Mouse (Mus musculus): ENCODE results near the gene March11.

The March11 gene

DNA sequence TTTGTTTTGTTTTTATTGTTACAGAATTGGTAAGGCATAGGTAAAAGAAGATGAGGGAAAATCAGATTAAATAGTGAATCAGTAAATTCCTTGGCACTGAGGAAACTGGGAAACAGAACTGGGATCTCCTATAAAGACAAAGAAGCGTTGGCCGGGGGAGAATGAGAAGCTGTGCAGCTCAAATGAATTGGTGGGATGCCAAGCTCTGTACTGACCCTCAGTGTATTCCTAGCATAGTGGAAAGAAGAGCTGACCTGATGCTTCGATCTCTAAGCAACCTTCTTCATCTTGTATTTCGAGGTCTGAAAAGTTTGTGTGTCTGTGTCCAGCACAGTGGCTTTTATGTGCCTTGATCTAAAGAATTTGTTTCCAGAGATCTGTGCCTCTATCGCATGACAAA, 64.9 kb downstream of the March11 start:
- in situ Hi-C loops (cut with MboI), result no loop called here

DNA sequence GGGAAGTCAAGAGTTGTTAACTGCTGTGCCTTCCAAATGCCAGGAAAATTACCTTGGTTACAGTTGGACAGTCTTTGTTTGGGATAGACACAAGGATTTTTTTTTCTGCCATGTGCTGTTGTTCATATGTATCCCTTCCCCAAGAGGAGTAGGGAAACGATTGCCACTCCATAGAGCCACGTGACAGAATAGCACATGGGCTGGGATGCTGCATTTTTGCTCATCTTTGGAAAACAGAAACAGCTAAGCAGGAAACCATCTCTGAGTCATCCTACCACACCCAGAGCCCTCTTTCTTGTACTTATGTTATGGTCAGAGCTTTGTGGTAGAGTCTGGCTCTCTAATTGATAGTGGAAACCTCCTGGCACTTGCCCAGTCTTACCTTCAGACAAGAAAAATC, 65.4 kb downstream of the March11 start:
- in situ Hi-C loops (cut with MboI), result no loop called here

DNA sequence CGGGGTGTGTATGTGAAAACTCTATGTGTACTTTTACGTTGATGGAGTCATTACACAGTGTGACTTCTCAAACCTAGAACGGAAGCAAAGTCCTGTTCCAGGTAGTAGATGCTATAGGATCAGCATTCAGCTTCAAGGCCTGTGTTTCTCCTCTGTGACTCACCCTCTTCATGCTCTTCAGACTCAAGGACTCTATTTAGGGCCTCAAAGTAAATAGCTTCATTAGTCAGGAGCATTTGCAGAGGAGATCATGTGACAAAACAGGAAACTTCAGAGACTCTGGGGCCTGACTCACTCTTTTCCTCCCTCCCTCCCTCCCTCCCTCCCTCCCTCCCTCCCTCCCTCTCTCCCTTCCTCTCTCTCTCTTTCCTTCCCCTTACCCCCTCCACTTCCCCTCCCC, 66.1 kb downstream of the March11 start:
- in situ Hi-C loops (cut with MboI), result no loop called here

DNA sequence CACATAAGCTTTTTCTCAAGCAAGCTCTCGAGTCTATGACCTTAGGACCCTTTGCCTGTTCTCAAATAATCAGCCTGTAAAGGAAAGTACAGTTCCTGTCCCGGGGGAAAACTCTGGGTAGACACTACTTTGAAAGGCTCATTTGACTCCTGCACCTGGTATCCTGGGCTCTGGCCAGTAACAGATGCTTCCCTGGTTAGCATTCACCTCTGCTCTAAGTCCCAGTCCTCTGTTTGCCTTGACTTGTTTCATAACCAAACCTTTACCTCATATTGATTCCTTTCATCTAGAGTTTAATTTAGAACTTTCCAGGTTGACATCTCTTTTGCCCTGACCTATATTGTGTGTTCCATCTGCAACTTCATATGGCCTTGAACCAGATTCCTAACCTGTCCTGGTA, 68.5 kb downstream of the March11 start:
- in situ Hi-C loops (cut with MboI), result no loop called here

DNA sequence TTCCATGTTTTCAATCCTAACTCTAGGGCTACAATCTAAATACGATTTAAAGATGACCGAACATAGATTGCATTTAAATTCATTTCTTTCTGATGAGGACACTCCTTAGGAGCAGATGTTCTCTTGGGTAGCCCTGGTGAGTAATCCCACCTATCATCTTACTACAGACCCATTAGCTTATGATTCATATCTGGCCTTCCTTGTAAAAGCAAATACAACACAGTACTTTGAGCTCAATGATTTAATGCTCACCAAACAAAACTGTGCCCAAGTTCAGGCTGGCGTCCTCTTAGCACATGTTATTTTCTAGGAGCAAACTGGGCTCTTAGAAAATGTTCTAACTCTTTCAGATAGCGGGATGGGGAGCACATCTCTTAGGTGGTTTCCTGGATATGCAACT, 70.0 kb downstream of the March11 start:
- in situ Hi-C loops (cut with MboI), result no loop called here

DNA sequence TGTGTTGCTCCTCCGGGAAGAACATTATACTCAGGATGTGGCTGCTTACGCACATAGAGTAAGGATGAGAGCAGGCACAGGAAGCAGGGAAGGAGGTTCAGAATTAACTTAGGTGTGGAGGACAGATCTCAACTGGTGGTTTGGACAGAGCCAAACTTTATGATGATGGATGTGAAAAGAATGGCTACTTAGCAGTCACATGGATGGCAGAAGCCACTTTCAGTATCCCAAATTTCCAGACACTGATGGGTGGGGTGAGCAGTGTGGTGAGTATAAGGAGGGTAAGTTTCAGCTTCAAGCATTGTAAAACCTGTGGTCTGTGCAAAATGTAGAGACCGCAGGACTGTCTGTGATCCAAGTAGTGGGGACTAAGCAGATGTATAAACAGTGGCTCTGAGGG, 71.0 kb downstream of the March11 start:
- in situ Hi-C loops (cut with MboI), result no loop called here

DNA sequence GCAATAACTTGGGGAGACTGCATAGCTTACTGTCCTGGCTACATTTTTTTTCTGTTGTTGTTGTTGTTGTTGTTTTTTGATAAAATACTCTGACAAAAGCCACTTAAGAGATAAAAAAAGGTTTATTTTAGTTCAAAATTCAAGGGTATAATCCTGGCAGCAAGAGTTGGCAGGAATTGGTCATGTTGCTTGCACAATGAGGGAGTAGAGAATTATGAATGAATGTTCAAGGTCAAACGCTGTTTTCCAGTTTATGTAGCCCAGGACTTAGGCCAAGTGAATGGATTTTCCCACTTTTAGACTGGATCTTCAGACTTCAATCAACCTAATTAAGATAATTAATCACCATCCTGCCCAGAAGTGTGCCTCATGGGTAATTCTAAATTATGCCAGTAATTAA, 72.0 kb downstream of the March11 start:
- in situ Hi-C loops (cut with MboI), result no loop called here

DNA sequence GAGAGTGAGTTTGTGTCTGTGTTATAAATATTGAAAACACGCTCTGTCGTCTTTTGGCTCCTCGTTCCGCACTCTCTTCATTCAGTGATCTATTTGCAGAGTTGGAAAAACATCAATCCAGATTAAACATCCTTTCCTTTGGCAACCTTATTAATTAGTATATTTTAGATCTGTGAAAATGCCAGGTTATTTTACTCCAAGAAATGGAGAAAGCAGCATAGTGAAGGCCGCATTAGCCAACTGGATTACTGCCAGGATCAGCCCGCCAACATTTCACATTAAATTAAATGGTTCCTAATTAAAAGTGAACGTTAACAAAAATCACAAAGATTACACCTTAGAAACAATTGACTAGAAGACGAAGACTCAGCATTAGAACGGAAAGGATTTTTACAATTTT, 81.2 kb downstream of the March11 start:
- in situ Hi-C loops (cut with MboI), result no loop called here

DNA sequence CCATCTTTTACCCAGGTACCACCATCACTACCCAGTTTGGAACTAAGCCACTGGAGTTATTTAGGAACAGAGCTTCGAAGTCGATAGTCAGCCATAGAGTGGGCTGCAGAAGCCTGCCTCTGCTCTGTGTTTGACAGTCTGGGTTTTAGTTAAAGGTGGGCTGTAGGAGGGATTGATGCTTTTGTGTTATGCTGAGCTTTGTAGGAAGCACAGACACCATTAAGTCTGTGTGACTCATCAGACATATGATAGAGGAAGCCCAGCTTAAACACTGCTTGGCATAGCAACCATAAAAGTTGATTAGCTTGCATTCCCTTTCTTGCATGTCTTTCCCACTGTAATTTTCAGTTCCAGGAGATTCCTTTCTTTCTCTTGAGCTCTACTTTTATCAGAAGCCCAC, 87.7 kb downstream of the March11 start:
- in situ Hi-C loops (cut with MboI), result no loop called here

DNA sequence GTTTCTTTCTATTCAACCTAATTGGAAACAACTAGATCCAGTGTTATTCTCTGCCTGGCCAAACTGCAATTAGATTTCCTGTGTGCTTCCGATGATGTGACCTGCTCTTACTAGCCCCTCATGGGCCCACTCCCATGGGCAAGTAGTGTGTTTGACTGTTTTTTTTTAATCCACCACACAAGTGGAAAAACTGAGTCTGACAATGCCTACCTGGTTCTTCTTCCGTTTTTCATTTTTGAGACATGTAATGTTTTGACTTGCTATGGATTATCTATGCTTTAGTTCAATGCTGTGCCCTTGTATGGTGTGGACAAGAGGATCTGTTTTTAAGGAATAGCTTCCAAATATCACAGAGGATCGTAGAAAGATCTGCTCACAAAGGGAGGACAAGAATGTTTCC, 116.4 kb downstream of the March11 start:
- in situ Hi-C loops (cut with MboI), result no loop called here

DNA sequence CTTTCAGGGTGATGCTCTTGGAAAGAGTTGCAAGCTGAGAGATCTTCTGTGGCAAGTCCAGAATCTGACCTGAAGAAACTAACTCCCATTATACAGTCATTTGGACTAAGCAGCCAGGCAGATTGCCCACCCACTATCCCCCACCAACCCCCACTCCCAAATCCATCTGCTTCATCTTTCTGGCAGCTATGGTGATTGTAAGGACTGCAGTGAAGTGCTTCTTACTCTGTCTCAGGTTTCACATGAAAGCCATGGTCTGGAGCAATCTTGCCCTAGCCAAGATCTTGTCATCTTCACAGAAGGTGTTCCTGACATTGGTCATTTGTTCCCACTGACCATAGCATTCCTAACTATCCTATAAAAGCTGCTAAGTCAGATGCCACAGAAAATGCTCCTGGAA, 117.4 kb downstream of the March11 start:
- in situ Hi-C loops (cut with MboI), result no loop called here

DNA sequence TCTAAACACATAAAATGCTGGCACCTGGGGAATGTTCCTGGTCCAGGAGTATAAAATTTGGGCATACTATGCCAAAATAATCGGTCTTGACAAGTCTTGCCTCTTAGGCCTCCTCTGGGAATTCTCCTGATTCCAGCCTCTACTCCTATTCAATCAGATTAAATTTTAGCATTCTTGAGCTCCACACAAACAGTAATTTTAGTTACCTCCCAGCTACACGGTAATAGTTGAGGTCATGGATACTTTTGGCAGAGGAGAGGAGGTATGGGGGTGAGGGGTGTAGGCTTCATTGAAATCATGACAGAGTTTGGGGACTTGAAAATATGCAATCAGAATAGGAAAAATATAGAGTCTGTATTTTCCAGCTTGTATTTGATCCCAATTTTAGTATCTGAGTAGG, 121.7 kb downstream of the March11 start:
- in situ Hi-C loops (cut with MboI), result no loop called here

DNA sequence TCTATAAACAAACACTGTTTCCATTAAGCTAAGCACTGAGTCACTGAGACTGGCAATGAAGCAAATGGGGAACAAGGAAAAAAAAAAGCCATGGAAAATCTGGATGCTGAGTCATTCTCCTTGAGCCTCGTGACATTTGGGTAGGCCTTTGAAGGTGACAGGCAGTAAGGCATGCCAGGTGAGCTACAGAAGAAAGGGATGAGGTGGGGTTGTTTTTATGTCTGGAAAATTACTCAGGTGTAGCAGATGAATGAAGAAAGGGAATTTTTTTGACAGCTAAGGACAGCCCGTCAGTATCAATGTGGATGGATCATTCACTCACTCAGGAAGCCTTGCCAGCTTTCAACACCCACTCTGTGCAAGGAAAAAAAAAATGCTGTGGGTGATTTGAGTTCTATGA, 123.8 kb downstream of the March11 start:
- in situ Hi-C loops (cut with MboI), result no loop called here

DNA sequence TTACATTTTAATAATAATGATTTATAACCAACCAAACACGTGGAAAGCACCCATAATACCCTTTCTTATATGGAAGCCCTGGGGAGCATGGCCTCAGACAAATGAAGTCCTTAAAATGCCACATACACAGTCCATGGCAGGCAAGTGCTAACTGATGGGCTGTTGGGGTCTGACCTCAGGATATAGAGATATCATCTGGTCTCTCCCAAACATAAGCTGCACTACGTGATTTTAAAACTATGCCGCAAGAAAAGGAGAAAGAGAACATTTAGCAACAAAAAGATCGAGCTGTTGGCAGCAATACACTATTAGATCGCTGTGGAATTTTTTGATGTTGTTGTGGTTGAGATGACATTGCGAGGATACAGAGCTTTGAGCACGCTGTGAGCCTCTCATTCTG, 126.9 kb downstream of the March11 start:
- in situ Hi-C loops (cut with MboI), result no loop called here

DNA sequence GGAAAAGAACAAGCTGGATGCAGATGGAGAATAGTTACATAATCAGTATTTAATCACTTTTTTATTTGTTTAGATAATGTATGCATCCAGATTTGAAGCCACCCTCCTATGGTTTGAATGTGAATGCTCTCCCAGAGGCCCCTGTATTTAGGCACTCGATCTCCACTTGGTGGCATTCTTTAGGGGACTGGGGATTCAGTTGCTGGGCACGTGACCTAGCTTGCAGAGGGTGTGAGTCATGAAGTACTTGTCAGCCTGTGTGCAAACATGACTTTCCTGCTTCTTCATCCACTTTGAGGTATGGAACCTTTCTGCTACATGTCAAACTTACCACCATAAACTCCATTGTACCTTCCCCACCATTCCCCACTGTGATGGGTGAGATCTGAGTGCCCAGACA, 128.3 kb downstream of the March11 start:
- in situ Hi-C loops (cut with MboI), result no loop called here

Data from mature B cell (primary cell).